Comparison of ENCODE assay signal across 33 mouse cellular contexts in the genomic region with DNA sequence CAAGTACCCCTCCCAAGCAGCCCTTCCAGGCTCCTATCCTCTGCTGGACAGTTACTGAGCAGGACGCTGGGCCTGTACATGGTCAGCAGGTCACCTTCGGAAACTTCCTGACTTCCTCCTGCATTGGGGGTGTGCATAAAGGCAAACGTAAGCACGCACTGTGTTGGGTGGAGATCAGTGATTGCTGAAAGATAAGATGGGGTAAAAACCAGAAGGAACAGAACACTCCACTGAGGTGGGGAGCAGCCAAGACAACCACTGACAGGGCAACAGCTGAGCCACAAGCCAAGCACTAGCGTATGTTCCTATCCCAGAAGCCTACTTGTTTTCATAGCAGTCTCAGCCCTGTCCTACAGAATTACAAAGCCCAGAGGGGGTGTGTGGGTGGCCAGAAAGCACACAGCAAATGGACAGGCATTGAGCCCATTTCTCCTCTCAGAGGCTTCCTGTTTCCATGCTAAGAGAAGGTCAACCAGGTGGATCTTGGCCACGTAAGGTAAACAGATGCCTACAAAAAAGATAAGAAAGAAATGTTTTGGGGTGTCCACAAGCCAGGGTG. TPM values are rescaled to one million over a fixed set of nuclear protein-coding genes. Genes with fewer than 3 reads are reported as not detected.
DNase-seq lines count a peak whose midpoint lies in the region; ATAC-seq and TF ChIP-seq lines count a peak whose summit lies in the region.
"Had no signal": no experiment of that assay in that cellular context is flagged by ENCODE, and none has a peak within 500 bp of the region (broad histone marks: within the 10 kb centered on the region; RNA-seq: fewer than 3 reads in every experiment).

No protein-coding gene starts in this region.

- H3K4me3 ChIP-seq in G1E (ENCODE audit: low read depth, low read length): no peak overlapping the region
- no peak overlapping the region for H3K4me3 ChIP-seq in liver, embryonic 16.5 days (ENCODE audit: low read depth, low read length)
- H3K4me3 ChIP-seq: embryonic facial prominence, embryonic 10.5 days; forebrain, embryonic 10.5 days; limb, embryonic 12.5 days; megakaryocyte, embryonic 14.5 days had no signal

- TF ChIP-seq CTCF in G1E (IDR thresholded peaks at IDR 0.05; ENCODE audit: low read depth, low read length): no peak

- H3K4me1 ChIP-seq in G1E (ENCODE audit: insufficient read depth, low read depth, low read length): peaks cover 68% of the 10 kb centered on the region
- peaks cover 46% of the 10 kb centered on the region for H3K4me1 ChIP-seq in liver, embryonic 16.5 days (ENCODE audit: control insufficient read depth, low read depth, low read length)
- H3K4me1 ChIP-seq: megakaryocyte, embryonic 14.5 days had no signal

- no peaks in the 10 kb centered on the region for H3K27me3 ChIP-seq in G1E (ENCODE audit: insufficient read depth, low read length)
- no peaks in the 10 kb centered on the region; the same call in 1 of the 2 replicates for H3K27me3 ChIP-seq in liver, embryonic 16.5 days (ENCODE audit: control insufficient read depth, insufficient read depth, low read depth, low read length)

- H3K9ac ChIP-seq in liver, embryonic 16.5 days (ENCODE audit: low read depth, low read length): peak overlapping the region; percentile 23; the same call in 1 of the 2 replicates
- H3K9ac ChIP-seq: limb, embryonic 12.5 days had no signal

- DNase-seq in cerebellum, postnatal 25 days: no peak
- peak; percentile 26 for DNase-seq in layer of hippocampus, adult 11-12 months (ENCODE audit: low spot score)
- no peak for DNase-seq in layer of hippocampus, postnatal 25 days (ENCODE audit: extremely low spot score in 1 of 2, low spot score in 1 of 2)
- DNase-seq in G1E (ENCODE audit: low spot score): peak; percentile 32
- DNase-seq in kidney, postnatal 4 days: no peak
- no peak for DNase-seq in heart, postnatal 10 days
- DNase-seq: adrenal gland, postnatal 25 days; gastrocnemius, postnatal 14 days; heart, adult 11 months; kidney, adult 9 months; kidney, postnatal 14 days; lung, adult 18-20 months; lung, postnatal 10 days; midbrain, embryonic 14.5 days; right cerebral cortex, postnatal 14 days; thymus, adult 2 months; thymus, postnatal 4 days had no signal

- H3K9me3 ChIP-seq in G1E (replicated peaks): no peaks in the 10 kb centered on the region
- H3K9me3 ChIP-seq in liver, embryonic 16.5 days (replicated peaks; ENCODE audit: control insufficient read depth, low read length): no peaks in the 10 kb centered on the region
- H3K9me3 ChIP-seq: embryonic facial prominence, embryonic 10.5 days; forebrain, embryonic 10.5 days; limb, embryonic 12.5 days; megakaryocyte, embryonic 14.5 days had no signal

- H3K4me2 ChIP-seq in liver, embryonic 16.5 days (ENCODE audit: low read depth, low read length): no peak overlapping the region
- H3K4me2 ChIP-seq: heart, embryonic 11.5 days; limb, embryonic 12.5 days had no signal

- peak overlapping the region; percentile 40; the same call in 1 of the 2 replicates for H3K27ac ChIP-seq in liver, embryonic 16.5 days (ENCODE audit: low read length)
- H3K27ac ChIP-seq: embryonic facial prominence, embryonic 10.5 days; forebrain, embryonic 10.5 days; hindbrain, postnatal 0 days; limb, embryonic 12.5 days; stomach, postnatal 0 days had no signal

- WGBS in liver, embryonic 16.5 days (ENCODE audit: insufficient replicate concordance): 37% methylated on average over 6 of the region's 6 CpGs

- intact Hi-C loops in heart, postnatal 10 days (cut with DNase I): no loop called here

- H3K36me3 ChIP-seq in G1E (replicated peaks): no peaks in the 10 kb centered on the region
- H3K36me3 ChIP-seq in liver, embryonic 16.5 days (ENCODE audit: control insufficient read depth, insufficient read depth): no peaks in the 10 kb centered on the region
- H3K36me3 ChIP-seq: embryonic facial prominence, embryonic 10.5 days; forebrain, embryonic 10.5 days; limb, embryonic 12.5 days had no signal

- ATAC-seq in cerebellum, adult (ENCODE audit: insufficient number of reproducible peaks, low FRiP score, low TSS enrichment): peak; percentile 51; the same call in 1 of the 2 replicates
- no peak for ATAC-seq in G1E (ENCODE audit: extremely low read depth, insufficient number of reproducible peaks, low FRiP score, poor library complexity, severe bottlenecking)
- no peak for ATAC-seq in liver, embryonic 16.5 days (ENCODE audit: low read depth)
- ATAC-seq: forebrain, embryonic 16.5 days; hindbrain, postnatal 0 days; intestine, embryonic 16.5 days had no signal

RNA-seq across cellular contexts. Expression of a gene that starts 12.1 kb away (rescaled TPM):
- total RNA-seq in layer of hippocampus, postnatal 25 days (2021): not detected
- not detected in 2 replicates for total RNA-seq in G1E (2014; fragmentation: Nextera tagmentation)
- not detected in 2 replicates for total RNA-seq in G1E (2017)
- polyA plus RNA-seq in G1E (2012): not detected in 2 replicates
- polyA plus RNA-seq in liver, embryonic 16.5 days (2015; fragmentation: Nextera tagmentation; extraction: Ambion mirVana): 66.0 and 66.9 TPM in 2 replicates
- not detected for total RNA-seq in heart, postnatal 10 days (2021)
- total RNA-seq: adrenal gland, postnatal 25 days; gastrocnemius, postnatal 14 days; hindbrain, postnatal 0 days; left cerebral cortex, postnatal 14 days had no signal
- polyA plus RNA-seq: cortical plate, adult 2 months; embryonic facial prominence, embryonic 10.5 days; forebrain, embryonic 10.5 days; forebrain, embryonic 16.5 days; heart, postnatal 0 days; hindbrain, embryonic 11.5 days; hindbrain, postnatal 0 days; limb, embryonic 12.5 days; midbrain, embryonic 14.5 days; neural tube, embryonic 11.5 days had no signal

Comparison
In these comparisons a context has a peak if more than half of its experiments do, and no peak if none do; other contexts are left out.
1. DNase-seq: peak in layer of hippocampus, adult 11-12 months (single experiment) and G1E (single experiment); none in cerebellum, postnatal 25 days (0 of 2), layer of hippocampus, postnatal 25 days (0 of 2), kidney, postnatal 4 days (0 of 2) and heart, postnatal 10 days (0 of 2).